Mouse (Mus musculus): ENCODE measurements around the gene Parp4. TPM values are rescaled to one million over a fixed set of nuclear protein-coding genes. Genes with fewer than 3 reads are reported as not detected.

Gene Parp4
- polyA plus RNA-seq, 1 experiment: 28.0 TPM

DNA sequence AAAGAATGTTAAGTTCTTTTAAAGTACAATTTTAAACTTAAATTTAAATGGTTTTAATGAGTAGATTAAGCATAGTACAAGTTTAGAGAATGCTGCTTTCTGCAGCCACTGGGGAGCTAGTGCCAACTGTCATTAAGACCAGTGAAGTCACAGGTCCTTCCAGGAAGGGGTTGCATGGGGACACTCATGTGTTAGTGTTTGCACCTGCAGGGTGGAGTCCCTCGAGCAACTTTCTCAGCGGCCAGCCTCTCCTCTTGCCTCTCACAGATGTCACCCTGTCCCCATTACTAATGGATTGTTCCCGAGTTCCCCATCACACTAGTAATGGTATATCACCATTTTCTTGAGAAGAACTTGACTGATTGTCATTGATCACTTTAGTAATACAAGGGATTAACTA, 37.8 kb downstream of the Parp4 start:
- no peak for DNase-seq (ENCODE audit: low spot score)

DNA sequence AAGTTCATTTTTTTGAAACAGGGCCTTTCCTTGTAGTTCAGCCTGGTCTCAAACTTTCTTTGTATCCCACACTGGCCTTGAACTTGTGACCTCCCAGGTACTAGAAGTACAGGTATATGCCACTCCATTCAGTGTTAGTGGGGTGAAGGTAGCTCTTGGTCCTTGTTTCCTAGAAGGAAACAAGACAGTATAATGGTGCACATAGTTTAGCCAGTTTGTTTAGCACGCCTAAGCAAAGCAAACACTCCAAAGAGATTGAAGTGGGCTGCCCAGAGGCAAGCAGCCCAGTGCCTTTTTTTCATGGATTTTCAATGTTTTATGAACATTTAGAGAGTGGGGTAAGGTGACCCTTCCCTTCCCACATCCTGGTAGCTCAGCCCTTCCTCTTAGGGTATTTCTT, 42.1 kb downstream of the Parp4 start:
- DNase-seq (ENCODE audit: low spot score): no peak

- DNase-seq (ENCODE audit: low spot score): no peak
These were observed 45.0 kb downstream of the Parp4 start for GRCm38 (mm10) chr14:56620425-56620824.

DNA sequence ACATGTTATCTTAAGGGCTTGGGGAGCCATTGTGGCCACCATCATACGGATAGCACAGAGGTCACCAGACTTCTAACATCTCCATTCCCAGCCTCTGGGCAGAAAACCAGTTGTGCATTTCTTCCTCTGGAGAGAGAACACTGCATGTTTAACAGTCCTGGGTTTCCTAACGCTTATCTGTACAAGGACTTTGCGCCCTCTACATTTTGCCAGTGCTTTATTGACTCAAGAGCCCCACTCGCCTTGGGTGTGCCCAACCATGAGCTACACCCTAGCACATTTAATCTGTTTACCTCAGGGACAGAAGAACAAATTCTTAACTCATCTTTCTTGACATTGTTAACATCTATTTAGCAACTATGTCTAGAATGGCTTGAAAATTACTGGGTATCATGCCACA, 50.8 kb downstream of the Parp4 start:
- no peak for DNase-seq (ENCODE audit: low spot score)

DNA sequence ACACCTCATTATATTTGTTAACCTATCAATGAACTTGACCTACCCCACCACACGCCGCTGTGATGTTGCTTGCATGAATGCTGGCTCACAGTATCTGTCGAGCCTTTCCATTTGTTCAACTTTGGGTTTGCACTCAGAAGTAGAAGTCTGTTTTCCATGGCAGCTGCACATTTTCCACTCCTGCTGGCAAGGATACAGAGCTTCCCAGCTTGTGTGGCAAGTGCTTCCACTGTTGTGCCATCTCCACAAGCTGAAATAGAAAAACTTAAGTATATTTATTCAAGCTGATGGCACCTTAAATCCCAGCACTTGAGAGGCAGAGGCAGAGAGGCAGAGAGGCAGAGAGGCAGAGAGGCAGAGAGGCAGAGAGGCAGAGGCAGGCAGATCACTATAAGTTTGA, 52.9 kb downstream of the Parp4 start:
- DNase-seq (ENCODE audit: low spot score): no peak

- no peak for DNase-seq (ENCODE audit: low spot score)
These were observed 55.7 kb downstream of the Parp4 start for GRCm38 (mm10) chr14:56631109-56631508.

GRCm38 (mm10) chr14:56647206-56647605, 71.8 kb downstream of the Parp4 start:
- no peak for DNase-seq (ENCODE audit: low spot score)

GRCm38 (mm10) chr14:56649448-56649847, 74.0 kb downstream of the Parp4 start:
- DNase-seq (ENCODE audit: low spot score): no peak

GRCm38 (mm10) chr14:56665651-56666050, 90.2 kb downstream of the Parp4 start:
- no peak for DNase-seq (ENCODE audit: low spot score)

GRCm38 (mm10) chr14:56666909-56667308, 91.5 kb downstream of the Parp4 start:
- no peak for DNase-seq (ENCODE audit: low spot score)

- DNase-seq (ENCODE audit: low spot score): peak; percentile 99
These were observed 92.8 kb downstream of the Parp4 start, which contains the start of gene Mphosph8 for GRCm38 (mm10) chr14:56667969-56668802. Gene Mphosph8 (plus strand): TSS chr14:56668248.

GRCm38 (mm10) chr14:56669046-56669620, 93.7 kb downstream of the Parp4 start:
- DNase-seq (ENCODE audit: low spot score): no peak

DNA sequence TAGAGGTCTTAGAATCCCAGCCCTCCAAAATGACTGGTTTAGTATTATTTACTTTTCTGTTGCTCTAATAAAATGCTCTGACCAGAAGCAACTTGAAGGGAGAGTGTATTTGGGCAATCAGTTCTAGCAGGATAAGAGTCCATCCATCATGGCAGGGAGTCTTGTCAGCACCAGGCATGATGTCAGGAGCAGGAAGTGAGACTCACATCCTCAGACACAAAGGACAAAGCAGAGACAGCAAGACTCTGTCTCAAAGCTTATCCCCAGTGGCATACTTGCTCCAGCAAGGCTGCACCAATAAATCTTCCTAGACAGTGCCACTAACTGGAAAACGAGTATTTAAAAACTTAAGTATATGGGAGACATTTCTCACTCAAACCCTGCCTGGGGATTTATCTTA, 110.0 kb downstream of the Parp4 start:
- DNase-seq (ENCODE audit: low spot score): no peak

GRCm38 (mm10) chr14:56689116-56689515, 113.7 kb downstream of the Parp4 start:
- no peak for DNase-seq (ENCODE audit: low spot score)

GRCm38 (mm10) chr14:56689766-56690165, 114.3 kb downstream of the Parp4 start:
- DNase-seq (ENCODE audit: low spot score): no peak

GRCm38 (mm10) chr14:56695495-56695894, 120.1 kb downstream of the Parp4 start:
- no peak for DNase-seq (ENCODE audit: low spot score)

DNA sequence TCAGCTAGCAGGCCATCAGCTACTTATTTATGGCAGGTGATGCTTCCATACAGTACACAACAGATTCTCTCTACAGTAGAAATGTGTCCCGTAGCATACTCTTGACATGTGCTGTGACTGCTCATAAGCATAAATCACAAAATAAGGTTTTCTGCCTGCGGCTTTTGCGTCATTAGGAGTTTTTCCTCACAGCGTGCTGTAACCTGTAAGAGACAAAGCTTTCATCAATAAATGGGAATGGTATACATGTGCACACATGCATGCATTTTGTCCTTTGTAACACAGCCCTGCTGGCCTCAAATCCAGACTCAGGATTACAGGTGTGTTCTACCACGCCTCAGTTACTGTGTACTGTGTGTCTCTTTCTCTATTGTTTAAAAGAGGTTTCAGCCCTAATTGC, 122.4 kb downstream of the Parp4 start:
- no peak for DNase-seq (ENCODE audit: low spot score)

DNA sequence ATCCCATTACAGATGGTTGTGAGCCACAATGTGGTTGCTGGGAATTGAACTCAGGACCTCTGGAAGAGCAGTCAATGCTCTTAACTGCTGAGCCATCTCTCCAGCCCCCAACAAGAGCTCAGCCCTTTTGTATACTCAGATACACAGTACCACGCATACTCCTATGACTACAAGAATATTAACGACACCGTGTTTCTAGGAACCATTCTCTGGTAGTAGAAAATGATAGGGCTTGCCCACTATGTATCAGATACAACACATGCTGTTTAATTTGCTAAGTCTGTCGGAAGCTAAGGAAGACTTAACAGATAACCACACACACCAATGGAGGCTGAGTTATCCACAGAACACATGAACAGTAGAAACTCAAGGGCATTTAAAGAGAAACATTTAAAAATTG, 127.2 kb downstream of the Parp4 start:
- DNase-seq (ENCODE audit: low spot score): no peak

GRCm38 (mm10) chr14:56705687-56706086, 130.3 kb downstream of the Parp4 start:
- DNase-seq (ENCODE audit: low spot score): no peak

All from urinary bladder, adult 2 months (tissue).